Mouse (Mus musculus): ENCODE data around the gene Ppt1. TPM values are rescaled to one million over a fixed set of nuclear protein-coding genes. Genes with fewer than 3 reads are reported as not detected.

Gene Ppt1
- total and polyA plus RNA-seq, 2 experiments from 2014 or later, result 44.2 to 81.3 TPM

DNA sequence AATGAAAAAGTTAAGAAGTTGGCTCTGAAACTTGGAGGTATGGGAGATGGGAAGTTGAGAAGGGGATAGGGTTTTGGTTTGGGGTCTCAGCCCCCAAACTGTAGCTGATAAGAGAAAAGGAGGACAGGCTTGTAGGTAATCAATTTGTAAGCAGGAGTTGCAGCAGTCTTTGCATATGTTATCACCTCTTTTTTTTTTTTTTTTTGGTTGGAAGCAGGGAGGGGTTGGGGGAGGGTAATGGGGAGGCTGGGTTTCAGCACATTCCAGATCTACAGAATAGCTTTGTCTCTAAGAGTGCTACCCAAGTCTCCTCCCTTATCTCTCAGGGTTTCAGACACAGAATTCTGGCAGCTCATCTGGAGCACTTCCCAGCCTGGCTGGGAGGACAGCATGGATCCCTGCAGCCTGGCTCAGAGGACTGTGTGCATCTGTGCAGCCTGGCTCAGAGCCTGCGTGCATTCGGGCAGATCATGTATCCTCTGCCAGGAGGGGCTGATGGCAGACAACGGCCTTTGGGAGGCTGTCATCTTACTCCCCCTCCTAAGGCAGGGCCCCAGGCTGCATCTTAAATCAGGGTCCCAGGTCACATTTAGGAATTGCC, 54.9 kb downstream of the Ppt1 start:
- Histone ChIP-seq H3K36me3 (ENCODE audit: insufficient read depth, low read length) (no peaks in the 10 kb centered on the region), H3K9ac (replicated peaks; ENCODE audit: low read length, poor library complexity, severe bottlenecking) (0 out of 2 replicates have a peak overlapping the region, but pooled peaks have one; percentile 39), H3K4me2 (ENCODE audit: low read depth, low read length, poor library complexity, severe bottlenecking) (no peak overlapping the region), H3K4me3 (ENCODE audit: low read depth, low read length) (no peak overlapping the region), H3K27ac (ENCODE audit: low read depth, low read length) (0 out of 2 replicates have a peak overlapping the region, but pooled peaks have one; percentile 27), H3K4me1 (ENCODE audit: insufficient read depth, low read length) (no peaks in the 10 kb centered on the region), H3K9me3 (ENCODE audit: low read length) (no peaks in the 10 kb centered on the region), H3K27me3 (ENCODE audit: insufficient read depth, low read length) (no peaks in the 10 kb centered on the region)
- peak; percentile 13; the same call in 1 of the 2 replicates for ATAC-seq (ENCODE audit: low FRiP score)
- TF ChIP-seq CTCF (IDR thresholded peaks at IDR 0.05), result no peak
- 17% methylated on average over 3 of the region's 3 CpGs for WGBS
- DNase-seq (ENCODE audit: low spot score), result peak; percentile 92

DNA sequence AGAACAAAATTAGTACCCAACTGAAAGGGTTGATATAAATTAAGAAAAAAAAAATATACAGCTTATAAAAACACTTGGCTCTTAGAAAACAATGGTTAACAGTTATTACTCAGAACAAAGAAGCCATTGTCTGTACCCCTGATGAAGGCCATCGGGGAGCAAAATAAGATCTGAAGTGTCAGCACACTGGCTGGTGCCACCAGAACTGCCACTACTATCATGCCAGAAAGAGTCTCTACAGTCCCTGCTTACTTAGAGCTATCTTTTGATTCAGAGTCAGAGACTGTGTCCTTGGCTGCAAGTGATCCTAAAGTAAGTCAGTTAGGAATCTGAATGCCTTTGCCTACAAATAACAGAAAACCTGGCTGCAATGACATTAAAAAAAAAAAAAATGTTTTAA, 55.6 kb downstream of the Ppt1 start:
- DNase-seq (ENCODE audit: low spot score), result peak; percentile 40
- H3K27ac ChIP-seq (ENCODE audit: low read depth, low read length), result 0 out of 2 replicates have a peak overlapping the region, but pooled peaks have one; percentile 26
- H3K4me3 ChIP-seq (ENCODE audit: low read depth, low read length), result no peak overlapping the region
- H3K4me2 ChIP-seq (ENCODE audit: low read depth, low read length, poor library complexity, severe bottlenecking), result no peak overlapping the region
- H3K27me3 ChIP-seq (ENCODE audit: insufficient read depth, low read length), result no peaks in the 10 kb centered on the region
- ATAC-seq (ENCODE audit: low FRiP score), result no peak
- no peaks in the 10 kb centered on the region for H3K36me3 ChIP-seq (ENCODE audit: insufficient read depth, low read length)
- H3K4me1 ChIP-seq (ENCODE audit: insufficient read depth, low read length), result no peaks in the 10 kb centered on the region
- no peaks in the 10 kb centered on the region for H3K9me3 ChIP-seq (ENCODE audit: low read length)
- TF ChIP-seq CTCF (IDR thresholded peaks at IDR 0.05), result no peak
- 0 out of 2 replicates have a peak overlapping the region, but pooled peaks have one; percentile 39 for H3K9ac ChIP-seq (replicated peaks; ENCODE audit: low read length, poor library complexity, severe bottlenecking)
- WGBS, result 18% methylated on average over 1 of the region's 1 CpGs

DNA sequence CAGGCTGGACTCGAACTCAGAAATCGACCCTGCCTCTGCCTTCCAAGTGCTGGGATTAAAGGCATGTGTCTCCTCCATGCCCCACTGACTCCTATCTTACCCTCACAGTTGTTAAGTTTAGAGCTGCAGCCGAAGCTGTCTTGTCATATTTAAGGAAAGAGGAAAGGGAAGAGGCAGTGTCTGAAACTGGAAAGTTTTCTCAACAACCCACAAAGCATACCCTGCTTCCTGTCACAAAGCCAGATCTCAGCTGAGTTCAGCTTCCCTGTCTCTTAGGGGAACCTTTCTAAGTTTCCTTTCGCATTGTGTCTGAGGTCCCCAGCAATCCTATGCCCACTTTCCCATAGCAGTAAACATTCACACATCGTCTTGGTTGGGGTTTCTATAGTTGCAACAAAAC, 56.1 kb downstream of the Ppt1 start:
- DNase-seq (ENCODE audit: low spot score), result no peak
- no peak for ATAC-seq (ENCODE audit: low FRiP score)
- WGBS, result 63% methylated on average over 5 of the region's 5 CpGs
- H3K4me1 ChIP-seq (ENCODE audit: insufficient read depth, low read length), result no peaks in the 10 kb centered on the region
- no peak overlapping the region for H3K4me2 ChIP-seq (ENCODE audit: low read depth, low read length, poor library complexity, severe bottlenecking)
- no peaks in the 10 kb centered on the region for H3K27me3 ChIP-seq (ENCODE audit: insufficient read depth, low read length)
- TF ChIP-seq CTCF (IDR thresholded peaks at IDR 0.05), result no peak
- no peaks in the 10 kb centered on the region for H3K9me3 ChIP-seq (ENCODE audit: low read length)
- H3K27ac ChIP-seq (ENCODE audit: low read depth, low read length), result no peak overlapping the region
- H3K36me3 ChIP-seq (ENCODE audit: insufficient read depth, low read length), result no peaks in the 10 kb centered on the region
- no peak overlapping the region for H3K4me3 ChIP-seq (ENCODE audit: low read depth, low read length)
- no peak overlapping the region for H3K9ac ChIP-seq (replicated peaks; ENCODE audit: low read length, poor library complexity, severe bottlenecking)

DNA sequence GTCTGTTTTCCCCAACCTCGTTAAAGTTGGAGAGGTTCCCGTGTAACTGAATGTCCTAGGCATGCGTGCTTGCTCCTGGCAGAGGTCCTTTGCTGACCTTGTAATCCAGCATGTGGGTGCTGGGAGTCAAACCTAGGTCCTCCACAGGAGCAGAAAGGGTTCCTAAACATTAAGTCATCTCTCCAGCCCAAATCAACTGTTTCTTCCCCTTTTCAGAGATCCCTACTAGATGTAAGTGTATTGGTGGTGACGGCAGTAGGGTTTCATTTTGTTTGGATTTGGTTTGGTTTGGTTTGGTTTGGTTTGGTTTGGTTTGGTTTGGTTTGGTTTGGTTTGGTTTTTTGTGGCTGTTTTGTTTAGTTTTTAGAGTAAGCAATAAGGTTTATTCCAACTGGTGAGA, 61.7 kb downstream of the Ppt1 start:
- ATAC-seq (ENCODE audit: low FRiP score) (no peak), DNase-seq (ENCODE audit: low spot score) (no peak)
- no peak for TF ChIP-seq CTCF (IDR thresholded peaks at IDR 0.05)
- H3K9ac ChIP-seq (replicated peaks; ENCODE audit: low read length, poor library complexity, severe bottlenecking), result no peak overlapping the region
- no peaks in the 10 kb centered on the region for H3K4me1 ChIP-seq (ENCODE audit: insufficient read depth, low read length)
- H3K9me3 ChIP-seq (ENCODE audit: low read length), result no peaks in the 10 kb centered on the region
- WGBS, result 87% methylated on average over 4 of the region's 4 CpGs
- no peak overlapping the region for H3K4me2 ChIP-seq (ENCODE audit: low read depth, low read length, poor library complexity, severe bottlenecking)
- H3K4me3 ChIP-seq (ENCODE audit: low read depth, low read length), result no peak overlapping the region
- no peaks in the 10 kb centered on the region for H3K27me3 ChIP-seq (ENCODE audit: insufficient read depth, low read length)
- H3K27ac ChIP-seq (ENCODE audit: low read depth, low read length), result no peak overlapping the region
- H3K36me3 ChIP-seq (ENCODE audit: insufficient read depth, low read length), result no peaks in the 10 kb centered on the region

DNA sequence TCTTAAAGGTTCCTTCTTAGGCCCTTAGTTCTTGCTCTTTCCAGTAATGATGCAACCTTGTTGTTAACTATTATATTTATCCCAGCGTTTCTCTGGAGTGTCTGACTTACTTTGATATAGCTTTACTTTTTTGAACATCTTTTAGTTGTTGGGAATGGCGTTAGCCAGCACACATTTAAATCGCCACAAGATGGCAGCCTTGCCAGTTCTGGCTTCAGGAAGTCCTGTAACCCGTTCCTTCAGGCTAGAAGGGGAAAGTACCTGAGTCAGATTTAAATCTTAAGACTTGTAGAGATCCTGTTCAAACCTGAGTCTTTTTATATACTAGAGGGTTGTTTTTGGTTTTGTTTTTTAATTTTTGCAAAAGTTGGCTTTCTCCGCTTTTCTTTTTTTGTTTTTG, 62.3 kb downstream of the Ppt1 start:
- Histone ChIP-seq H3K9ac (replicated peaks; ENCODE audit: low read length, poor library complexity, severe bottlenecking) (no peak overlapping the region), H3K36me3 (ENCODE audit: insufficient read depth, low read length) (no peaks in the 10 kb centered on the region), H3K9me3 (ENCODE audit: low read length) (no peaks in the 10 kb centered on the region), H3K27me3 (ENCODE audit: insufficient read depth, low read length) (no peaks in the 10 kb centered on the region), H3K4me1 (ENCODE audit: insufficient read depth, low read length) (no peaks in the 10 kb centered on the region), H3K4me3 (ENCODE audit: low read depth, low read length) (no peak overlapping the region), H3K4me2 (ENCODE audit: low read depth, low read length, poor library complexity, severe bottlenecking) (no peak overlapping the region), H3K27ac (ENCODE audit: low read depth, low read length) (no peak overlapping the region)
- DNase-seq (ENCODE audit: low spot score) (peak; percentile 85), ATAC-seq (ENCODE audit: low FRiP score) (no peak)
- WGBS, result 15% methylated on average over 5 of the region's 5 CpGs
- TF ChIP-seq CTCF (IDR thresholded peaks at IDR 0.05), result peak; percentile 89

DNA sequence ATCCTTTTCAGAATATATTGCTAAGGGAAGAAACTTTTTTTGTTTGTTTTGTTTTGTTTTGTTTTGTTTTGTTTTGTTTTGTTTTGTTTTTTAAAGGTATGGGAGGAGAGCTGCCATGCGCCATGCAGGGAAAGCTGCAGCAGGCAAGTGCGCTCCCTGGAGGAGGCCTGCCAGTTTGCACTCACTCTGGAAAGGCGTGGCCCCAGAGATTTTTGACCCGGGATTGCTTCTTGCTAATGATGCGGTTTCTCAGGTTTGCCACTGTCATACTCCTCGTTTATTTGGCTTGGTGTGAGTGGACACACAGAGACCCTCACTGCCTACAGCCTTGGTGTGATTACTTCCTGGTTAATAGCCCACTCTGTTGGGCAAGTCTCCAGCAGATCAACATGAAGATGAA, 66.1 kb downstream of the Ppt1 start:
- H3K4me1 ChIP-seq (ENCODE audit: insufficient read depth, low read length), result no peaks in the 10 kb centered on the region
- no peak overlapping the region for H3K9ac ChIP-seq (replicated peaks; ENCODE audit: low read length, poor library complexity, severe bottlenecking)
- DNase-seq (ENCODE audit: low spot score) (no peak), ATAC-seq (ENCODE audit: low FRiP score) (no peak)
- WGBS, result 44% methylated on average over 6 of the region's 6 CpGs
- H3K9me3 ChIP-seq (ENCODE audit: low read length), result no peaks in the 10 kb centered on the region
- TF ChIP-seq CTCF (IDR thresholded peaks at IDR 0.05), result peak; percentile 37; the same call in 1 of the 2 replicates
- no peaks in the 10 kb centered on the region for H3K36me3 ChIP-seq (ENCODE audit: insufficient read depth, low read length)
- H3K4me2 ChIP-seq (ENCODE audit: low read depth, low read length, poor library complexity, severe bottlenecking), result no peak overlapping the region
- no peaks in the 10 kb centered on the region for H3K27me3 ChIP-seq (ENCODE audit: insufficient read depth, low read length)
- no peak overlapping the region for H3K4me3 ChIP-seq (ENCODE audit: low read depth, low read length)
- H3K27ac ChIP-seq (ENCODE audit: low read depth, low read length), result no peak overlapping the region

Data from midbrain, postnatal 0 days (tissue).